Mouse (Mus musculus) stomach, embryonic 15.5 days (tissue): Measurements from ENCODE around the gene Msl2. TPM values are rescaled to one million over a fixed set of nuclear protein-coding genes. Genes with fewer than 3 reads are reported as not detected.

ENCODE experiments used
- ATAC-seq: fragments of 200-750 bp; cut with Nextera tagmentation; 2 replicates; pipeline ENCODE4 v1.8.0; 2017; ENCODE audit warnings: low read depth, moderate number of reproducible peaks, moderate TSS enrichment; ENCODE audit not compliant: insufficient read depth, low FRiP score
- H3K27ac ChIP-seq: fragments of 300-500 bp; sonication (generic); 2 replicates; pipeline ENCODE4 v1.5.1; 2015; ENCODE audit warnings: mild to moderate bottlenecking, inconsistent platforms
- H3K27me3 ChIP-seq: fragments of 300-500 bp; sonication (generic); replicated peaks from 2 replicates; pipeline ENCODE4 v1.6.1; 2015; ENCODE audit warnings: inconsistent platforms
- H3K36me3 ChIP-seq: fragments of 300-500 bp; sonication (generic); 2 replicates; pipeline ENCODE4 v1.6.1; 2015; ENCODE audit warnings: inconsistent platforms
- H3K4me1 ChIP-seq: fragments of 300-500 bp; sonication (generic); 2 replicates; pipeline ENCODE4 v1.6.1; 2015; ENCODE audit warnings: inconsistent platforms
- H3K4me2 ChIP-seq: fragments of 300-500 bp; sonication (generic); 2 replicates; pipeline ENCODE4 v1.6.1; 2015; ENCODE audit warnings: mild to moderate bottlenecking, inconsistent platforms
- H3K4me3 ChIP-seq: fragments of 300-500 bp; sonication (generic); replicated peaks from 2 replicates; pipeline ENCODE4 v1.5.1; 2015; ENCODE audit warnings: inconsistent platforms
- H3K9ac ChIP-seq: fragments of 300-500 bp; sonication (generic); 2 replicates; pipeline ENCODE4 v1.6.1; 2015; ENCODE audit warnings: inconsistent platforms
- H3K9me3 ChIP-seq: fragments of 300-500 bp; sonication (generic); 2 replicates; pipeline ENCODE4 v1.6.1; 2016; ENCODE audit warnings: inconsistent platforms
- WGBS: fragments of 180-500 bp; shearing (Covaris S2); methylation state at CpG from one replicate; pipeline ENCODE4 v1.1.7; 2015; 5-methylcytosine and 5-hydroxymethylcytosine counted together
- polyA plus RNA-seq: library from polyadenylated mRNA; unstranded; fragments of >200 nt; fragmentation: Nextera tagmentation; extraction: Ambion mirVana; gene quantifications from 2 replicates; pipeline ENCODE4 v1.2.1, GENCODE M21; 2015

Gene Msl2
- polyA plus RNA-seq, 1 experiment from 2014 or later: 6.3 TPM

DNA sequence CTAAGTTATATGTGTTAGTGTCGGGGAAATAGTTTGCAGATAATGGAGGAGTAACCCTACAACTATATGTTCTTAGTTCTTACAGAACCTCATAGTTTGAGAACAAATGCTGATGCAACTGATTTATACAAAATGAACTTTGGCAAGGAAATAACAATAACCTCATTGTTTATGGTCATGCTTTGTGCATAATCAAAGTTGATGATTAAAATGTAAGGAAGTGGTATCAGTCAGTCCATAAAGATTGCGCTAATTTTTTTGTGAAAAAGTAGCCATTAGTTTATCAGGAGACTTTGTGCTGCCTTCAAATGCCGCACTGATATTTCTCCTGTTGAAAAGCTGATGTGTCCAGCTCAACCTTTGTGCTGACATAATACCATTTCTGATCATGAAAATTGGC, 28.4 kb downstream of the Msl2 start:
- ATAC-seq: no peak
- no peak overlapping the region for H3K4me3 ChIP-seq
- no peaks in the 10 kb centered on the region for H3K4me1 ChIP-seq
- no peak overlapping the region for H3K27ac ChIP-seq
- H3K9ac ChIP-seq: no peak overlapping the region
- 89% methylated on average over 3 of the region's 3 CpGs for WGBS
- peaks cover 20% of the 10 kb centered on the region for H3K36me3 ChIP-seq
- no peak overlapping the region for H3K4me2 ChIP-seq
- no peaks in the 10 kb centered on the region for H3K27me3 ChIP-seq
- no peaks in the 10 kb centered on the region for H3K9me3 ChIP-seq

DNA sequence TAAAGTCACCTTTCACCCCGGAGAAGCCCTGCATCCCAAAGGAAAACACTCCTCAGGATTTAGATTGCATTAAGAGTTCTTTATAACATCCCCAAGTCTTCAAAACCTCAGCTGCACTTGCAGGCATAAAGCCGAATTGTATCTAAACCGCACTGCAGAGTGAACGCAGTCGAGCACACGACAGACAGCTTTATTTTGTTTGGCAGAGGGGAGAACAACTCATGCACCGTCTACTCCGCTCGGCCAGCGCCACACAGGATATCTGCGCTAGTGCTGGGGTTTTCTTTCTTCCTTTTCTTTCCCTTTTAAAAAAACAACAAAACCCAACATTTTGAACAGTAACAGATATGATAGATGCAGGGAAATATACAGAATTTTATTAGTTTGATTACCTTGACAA, 31.0 kb downstream of the Msl2 start:
- Histone ChIP-seq H3K27me3 (no peaks in the 10 kb centered on the region), H3K9me3 (no peaks in the 10 kb centered on the region), H3K4me3 (no peak overlapping the region), H3K27ac (no peak overlapping the region), H3K4me2 (no peak overlapping the region), H3K4me1 (no peaks in the 10 kb centered on the region), H3K36me3 (peaks cover 17% of the 10 kb centered on the region), H3K9ac (no peak overlapping the region)
- ATAC-seq: no peak
- WGBS: 81% methylated on average over 11 of the region's 11 CpGs

- no peak overlapping the region for H3K27ac ChIP-seq
- H3K9ac ChIP-seq: no peak overlapping the region
- WGBS: 92% methylated on average over 6 of the region's 6 CpGs
- no peak for ATAC-seq
- no peaks in the 10 kb centered on the region for H3K9me3 ChIP-seq
- H3K36me3 ChIP-seq: peaks cover 13% of the 10 kb centered on the region
- H3K4me3 ChIP-seq: no peak overlapping the region
- H3K4me1 ChIP-seq: no peaks in the 10 kb centered on the region
- H3K27me3 ChIP-seq: no peaks in the 10 kb centered on the region
- no peak overlapping the region for H3K4me2 ChIP-seq
Observed at GRCm38 (mm10) chr9:101105735-101106134, 31.8 kb downstream of the Msl2 start.

DNA sequence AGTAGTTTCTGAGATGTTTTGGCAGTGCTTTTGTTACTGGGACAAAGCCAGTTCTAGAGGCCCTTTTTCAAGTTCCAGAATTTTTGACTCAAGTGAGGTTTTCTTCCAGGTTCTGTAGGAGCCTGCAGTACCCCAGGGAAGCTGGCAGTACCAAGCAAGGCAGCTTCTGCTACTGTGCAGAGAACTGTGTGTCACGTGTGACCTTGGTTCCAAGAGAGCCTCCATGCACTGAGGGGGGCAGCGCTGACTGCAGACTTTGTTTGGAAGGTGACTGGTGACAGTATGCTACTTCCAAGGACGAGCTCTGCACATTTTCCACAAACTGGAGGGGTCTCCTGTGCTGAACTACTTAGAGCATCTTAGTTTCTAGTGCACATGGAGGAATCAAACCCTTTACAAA, 33.5 kb downstream of the Msl2 start:
- H3K27ac ChIP-seq: no peak overlapping the region
- no peaks in the 10 kb centered on the region for H3K4me1 ChIP-seq
- no peak overlapping the region for H3K9ac ChIP-seq
- 83% methylated on average over 3 of the region's 3 CpGs for WGBS
- ATAC-seq: no peak
- no peaks in the 10 kb centered on the region for H3K27me3 ChIP-seq
- peaks cover 3% of the 10 kb centered on the region; the same call in 1 of the 2 replicates for H3K36me3 ChIP-seq
- H3K4me3 ChIP-seq: no peak overlapping the region
- no peaks in the 10 kb centered on the region for H3K9me3 ChIP-seq
- no peak overlapping the region for H3K4me2 ChIP-seq

- no peak overlapping the region for H3K4me3 ChIP-seq
- H3K27me3 ChIP-seq: no peaks in the 10 kb centered on the region
- H3K9me3 ChIP-seq: no peaks in the 10 kb centered on the region
- no peaks in the 10 kb centered on the region for H3K4me1 ChIP-seq
- no peaks in the 10 kb centered on the region for H3K36me3 ChIP-seq
- no peak overlapping the region for H3K27ac ChIP-seq
- H3K4me2 ChIP-seq: no peak overlapping the region
- no peak overlapping the region for H3K9ac ChIP-seq
- WGBS: 16% methylated on average over 3 of the region's 3 CpGs
- ATAC-seq: no peak
Observed at GRCm38 (mm10) chr9:101110013-101110412, 36.1 kb downstream of the Msl2 start.

DNA sequence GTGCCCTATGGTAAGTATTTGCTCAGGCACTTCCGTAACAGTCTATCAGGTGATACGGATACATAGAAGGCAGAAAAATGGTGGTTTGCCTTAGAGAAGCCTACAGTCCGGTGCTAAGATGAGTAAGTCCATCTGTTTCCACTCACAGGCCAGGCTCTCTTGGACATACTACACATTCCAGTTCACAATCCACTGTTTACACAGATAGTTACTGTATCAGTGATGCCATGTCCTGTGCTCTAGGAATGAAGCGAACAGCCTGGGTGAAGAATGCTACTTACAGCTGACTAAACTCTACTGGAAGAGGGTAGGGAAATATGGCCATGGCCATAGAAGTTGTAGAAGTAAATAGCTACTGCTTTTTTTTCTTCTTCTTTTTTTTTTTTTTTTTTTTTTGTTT, 39.4 kb downstream of the Msl2 start:
- WGBS: 63% methylated on average over 4 of the region's 4 CpGs

GRCm38 (mm10) chr9:101114182-101114884, 40.4 kb downstream of the Msl2 start:
- Histone ChIP-seq H3K27ac (no peak overlapping the region), H3K9me3 (no peaks in the 10 kb centered on the region), H3K4me1 (no peaks in the 10 kb centered on the region), H3K9ac (no peak overlapping the region), H3K4me2 (no peak overlapping the region), H3K36me3 (no peaks in the 10 kb centered on the region), H3K4me3 (no peak overlapping the region), H3K27me3 (no peaks in the 10 kb centered on the region)
- no peak for ATAC-seq
- WGBS: 80% methylated on average over 8 of the region's 8 CpGs

More for the DNA sequence above, 39.4 kb downstream of the Msl2 start:
- Histone ChIP-seq H3K4me2 (no peak overlapping the region), H3K27ac (no peak overlapping the region), H3K9ac (no peak overlapping the region), H3K9me3 (no peaks in the 10 kb centered on the region), H3K4me3 (no peak overlapping the region), H3K27me3 (no peaks in the 10 kb centered on the region), H3K36me3 (no peaks in the 10 kb centered on the region), H3K4me1 (no peaks in the 10 kb centered on the region)
- no peak for ATAC-seq

GRCm38 (mm10) chr9:101143635-101144034, 69.7 kb downstream of the Msl2 start:
- WGBS: 91% methylated on average over 4 of the region's 4 CpGs
- ATAC-seq: no peak

DNA sequence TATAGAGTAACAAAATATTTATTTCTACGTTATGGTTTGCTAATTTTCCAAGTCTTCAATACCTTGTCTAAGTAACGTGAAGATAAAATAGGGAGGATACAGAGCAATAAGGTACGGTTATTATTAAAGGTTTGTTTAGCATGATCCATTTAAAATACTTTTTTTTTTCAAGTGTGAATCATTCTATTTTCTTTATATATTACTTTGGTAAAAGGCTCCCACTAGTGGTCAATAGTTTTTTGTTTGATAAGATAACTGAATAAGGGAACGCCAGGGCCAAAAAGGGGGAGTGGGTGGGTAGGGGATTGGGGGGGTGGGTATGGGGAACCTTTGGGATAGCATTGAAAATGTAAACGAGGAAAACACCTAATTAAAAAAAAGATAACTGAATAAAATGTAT, 79.0 kb downstream of the Msl2 start:
- Histone ChIP-seq H3K9me3 (no peaks in the 10 kb centered on the region), H3K4me3 (no peak overlapping the region), H3K9ac (no peak overlapping the region), H3K36me3 (0 out of 2 replicates have a peak, but pooled peaks cover 5% of the 10 kb centered on the region), H3K27me3 (no peaks in the 10 kb centered on the region), H3K4me1 (no peaks in the 10 kb centered on the region), H3K4me2 (no peak overlapping the region), H3K27ac (no peak overlapping the region)
- WGBS: 58% methylated on average over 5 of the region's 5 CpGs
- no peak for ATAC-seq

More at GRCm38 (mm10) chr9:101143635-101144034, 69.7 kb downstream of the Msl2 start:
- H3K9me3 ChIP-seq: no peaks in the 10 kb centered on the region
- H3K4me3 ChIP-seq: no peak overlapping the region
- no peaks in the 10 kb centered on the region for H3K27me3 ChIP-seq
- H3K4me2 ChIP-seq: no peak overlapping the region
- 0 out of 2 replicates have a peak, but pooled peaks cover 2% of the 10 kb centered on the region for H3K36me3 ChIP-seq
- H3K27ac ChIP-seq: no peak overlapping the region
- no peaks in the 10 kb centered on the region for H3K4me1 ChIP-seq
- no peak overlapping the region for H3K9ac ChIP-seq

Other genes starting within 250 kb of the Msl2 start
- 24.6 and 26.3 TPM in 2 replicates for gene Pccb, start 39.2 kb upstream of the Msl2 start, polyA plus RNA-seq
- gene Ppp2r3a, start 177.7 kb downstream of the Msl2 start, polyA plus RNA-seq: 11.5 and 12.5 TPM in 2 replicates